Mouse (Mus musculus): ENCODE measurements around the gene Naalad2. TPM values are rescaled to one million over a fixed set of nuclear protein-coding genes. Genes with fewer than 3 reads are reported as not detected.
"Not testable (repeated sequence)": the region's sequence is repeated elsewhere in the genome, so short reads cannot be mapped to it uniquely, and the experiment has no call there.

Gene Naalad2
- total and polyA plus RNA-seq, 2 experiments from 2014 or later: 4.5 to 15.8 TPM

GRCm38 (mm10) chr9:18385782-18386181 lies 17.0 kb downstream of the Naalad2 start:
- Histone ChIP-seq H3K4me1 (ENCODE audit: control insufficient read depth, insufficient read depth) (no peaks in the 10 kb centered on the region), H3K9me3 (replicated peaks; ENCODE audit: control insufficient read depth, low read length) (no peaks in the 10 kb centered on the region), H3K4me3 (ENCODE audit: low read depth, low read length) (peak overlapping the region; percentile 24), H3K9ac (replicated peaks; ENCODE audit: low read depth, low read length) (peak overlapping the region; percentile 42; the same call in 1 of the 2 replicates), H3K36me3 (replicated peaks; ENCODE audit: control insufficient read depth, insufficient read depth, low read length) (no peaks in the 10 kb centered on the region), H3K4me2 (ENCODE audit: low read depth, low read length) (peak overlapping the region; percentile 37), H3K27ac (ENCODE audit: low read depth) (peak overlapping the region; percentile 57), H3K27me3 (ENCODE audit: control insufficient read depth, insufficient read depth, low read length) (no peaks in the 10 kb centered on the region)
- TF ChIP-seq EP300 (IDR thresholded peaks at IDR 0.05; ENCODE audit: low read depth): no peak
- no peak for TF ChIP-seq CTCF (IDR thresholded peaks at IDR 0.05; ENCODE audit: low read depth)
- ATAC-seq (ENCODE audit: insufficient read depth, low read depth): no peak
- WGBS: 16% methylated on average over 6 of the region's 6 CpGs
- DNase-seq (ENCODE audit: low spot score): no peak

- H3K27me3 ChIP-seq (ENCODE audit: control insufficient read depth, insufficient read depth, low read length); DNase-seq (ENCODE audit: low spot score); H3K27ac ChIP-seq (ENCODE audit: low read depth); H3K4me1 ChIP-seq (ENCODE audit: control insufficient read depth, insufficient read depth); ATAC-seq (ENCODE audit: insufficient read depth, low read depth); H3K4me2 ChIP-seq (ENCODE audit: low read depth, low read length); H3K9me3 ChIP-seq (replicated peaks; ENCODE audit: control insufficient read depth, low read length); H3K4me3 ChIP-seq (ENCODE audit: low read depth, low read length); H3K36me3 ChIP-seq (replicated peaks; ENCODE audit: control insufficient read depth, insufficient read depth, low read length); H3K9ac ChIP-seq (replicated peaks; ENCODE audit: low read depth, low read length): not testable (repeated sequence)
- WGBS: 59% methylated on average over 1 of the region's 1 CpGs
These were observed 29.8 kb downstream of the Naalad2 start for GRCm38 (mm10) chr9:18373026-18373425.

GRCm38 (mm10) chr9:18319990-18320389 lies 82.8 kb downstream of the Naalad2 start:
- no peak overlapping the region for H3K27ac ChIP-seq (ENCODE audit: low read depth)
- no peak overlapping the region for H3K4me2 ChIP-seq (ENCODE audit: low read depth, low read length)
- no peaks in the 10 kb centered on the region for H3K27me3 ChIP-seq (ENCODE audit: control insufficient read depth, insufficient read depth, low read length)
- no peaks in the 10 kb centered on the region for H3K4me1 ChIP-seq (ENCODE audit: control insufficient read depth, insufficient read depth)
- H3K4me3 ChIP-seq (ENCODE audit: low read depth, low read length): no peak overlapping the region
- H3K9me3 ChIP-seq (replicated peaks; ENCODE audit: control insufficient read depth, low read length): no peaks in the 10 kb centered on the region
- TF ChIP-seq CTCF (IDR thresholded peaks at IDR 0.05; ENCODE audit: low read depth): no peak
- no peak for TF ChIP-seq EP300 (IDR thresholded peaks at IDR 0.05; ENCODE audit: low read depth)
- DNase-seq (ENCODE audit: low spot score) (no peak), ATAC-seq (ENCODE audit: insufficient read depth, low read depth) (no peak)
- WGBS: 88% methylated on average over 3 of the region's 3 CpGs
- H3K9ac ChIP-seq (replicated peaks; ENCODE audit: low read depth, low read length): no peak overlapping the region
- peaks cover 18% of the 10 kb centered on the region for H3K36me3 ChIP-seq (replicated peaks; ENCODE audit: control insufficient read depth, insufficient read depth, low read length)

GRCm38 (mm10) chr9:18298301-18298700 lies 104.5 kb downstream of the Naalad2 start:
- H3K9ac ChIP-seq (replicated peaks; ENCODE audit: low read depth, low read length): no peak overlapping the region
- DNase-seq (ENCODE audit: low spot score) (no peak), ATAC-seq (ENCODE audit: insufficient read depth, low read depth) (no peak)
- H3K27me3 ChIP-seq (ENCODE audit: control insufficient read depth, insufficient read depth, low read length): no peaks in the 10 kb centered on the region
- H3K27ac ChIP-seq (ENCODE audit: low read depth): no peak overlapping the region
- no peak overlapping the region for H3K4me2 ChIP-seq (ENCODE audit: low read depth, low read length)
- peaks cover 39% of the 10 kb centered on the region for H3K36me3 ChIP-seq (replicated peaks; ENCODE audit: control insufficient read depth, insufficient read depth, low read length)
- WGBS: 88% methylated on average over 6 of the region's 6 CpGs
- no peak for TF ChIP-seq EP300 (IDR thresholded peaks at IDR 0.05; ENCODE audit: low read depth)
- no peak for TF ChIP-seq CTCF (IDR thresholded peaks at IDR 0.05; ENCODE audit: low read depth)
- H3K4me3 ChIP-seq (ENCODE audit: low read depth, low read length): no peak overlapping the region
- no peaks in the 10 kb centered on the region for H3K9me3 ChIP-seq (replicated peaks; ENCODE audit: control insufficient read depth, low read length)
- H3K4me1 ChIP-seq (ENCODE audit: control insufficient read depth, insufficient read depth): peaks cover 3% of the 10 kb centered on the region

- peak overlapping the region; percentile 82 for H3K4me2 ChIP-seq (ENCODE audit: low read depth, low read length)
- peak overlapping the region; percentile 96 for H3K9ac ChIP-seq (replicated peaks; ENCODE audit: low read depth, low read length)
- no peaks in the 10 kb centered on the region for H3K9me3 ChIP-seq (replicated peaks; ENCODE audit: control insufficient read depth, low read length)
- H3K4me1 ChIP-seq (ENCODE audit: control insufficient read depth, insufficient read depth): peaks cover 8% of the 10 kb centered on the region
- 34% methylated on average over 6 of the region's 6 CpGs for WGBS
- H3K27ac ChIP-seq (ENCODE audit: low read depth): peak overlapping the region; percentile 94
- peak overlapping the region; percentile 95 for H3K4me3 ChIP-seq (ENCODE audit: low read depth, low read length)
- no peak for ATAC-seq (ENCODE audit: insufficient read depth, low read depth)
- DNase-seq (ENCODE audit: low spot score): no peak
- TF ChIP-seq CTCF (IDR thresholded peaks at IDR 0.05; ENCODE audit: low read depth): no peak
- TF ChIP-seq EP300 (IDR thresholded peaks at IDR 0.05; ENCODE audit: low read depth): no peak
- H3K36me3 ChIP-seq (replicated peaks; ENCODE audit: control insufficient read depth, insufficient read depth, low read length): no peaks in the 10 kb centered on the region
- no peaks in the 10 kb centered on the region for H3K27me3 ChIP-seq (ENCODE audit: control insufficient read depth, insufficient read depth, low read length)
These were observed 109.6 kb downstream of the Naalad2 start for GRCm38 (mm10) chr9:18293026-18293781.
